Mouse (Mus musculus) CH12.LX (cell line): Measurements from ENCODE around the gene Nsd1. TPM values are rescaled to one million over a fixed set of nuclear protein-coding genes. Genes with fewer than 3 reads are reported as not detected.

Experiments
- DNase-seq: peaks from one replicate; pipeline ENCODE4 v3.0.0-alpha.2; 2013; ENCODE audit errors: extremely low read depth
- H3K27ac ChIP-seq: 2 replicates; pipeline ENCODE4 v1.5.1; 2012; ENCODE audit warnings: low read depth, mild to moderate bottlenecking, control low read depth, moderate library complexity; ENCODE audit not compliant: insufficient read depth
- H3K27me3 ChIP-seq: replicated peaks from 2 replicates; pipeline ENCODE3; 2012; ENCODE audit warnings: inconsistent platforms
- H3K36me3 ChIP-seq, 2 experiments: replicated peaks in 1 of 2; 2 replicates each; pipeline versions ENCODE3 to v1.6.1; 2012; ENCODE audit warnings: inconsistent platforms in 1 of 2, low read length in 1 of 2, mild to moderate bottlenecking in 1 of 2, mixed read lengths in 1 of 2, moderate library complexity in 1 of 2; ENCODE audit not compliant: control insufficient read depth in 1 of 2, insufficient read depth in 1 of 2
- H3K4me1 ChIP-seq, 2 experiments: 2 replicates each; pipeline ENCODE4 v1.6.1; 2012; ENCODE audit warnings: inconsistent platforms in 1 of 2, moderate library complexity in 1 of 2; ENCODE audit not compliant: insufficient read depth in 2 of 2, control insufficient read depth in 1 of 2
- H3K4me2 ChIP-seq: 2 replicates; pipeline ENCODE4 v1.6.1; 2012; ENCODE audit warnings: low read depth, mild to moderate bottlenecking, control low read depth; ENCODE audit not compliant: poor library complexity, insufficient read depth, severe bottlenecking
- H3K4me3 ChIP-seq, 3 experiments: fragments of 150-350 bp in 1 of 3; sonication (generic) in 1 of 3; replicated peaks in 1 of 3; 2 replicates each; pipeline versions ENCODE3 to v1.5.1; 2011 to 2012; ENCODE audit warnings: low read depth in 2 of 3, low read length in 2 of 3, mild to moderate bottlenecking in 2 of 3, moderate library complexity in 2 of 3, control low read depth in 1 of 3, improper control_type of control experiment in 1 of 3, inconsistent platforms in 1 of 3, mixed read lengths in 1 of 3; ENCODE audit not compliant: poor library complexity in 1 of 3
- H3K79me2 ChIP-seq: replicated peaks from 2 replicates; pipeline ENCODE4 v1.6.1; 2012; ENCODE audit warnings: mild to moderate bottlenecking, moderate library complexity; ENCODE audit not compliant: control insufficient read depth, poor library complexity, insufficient read depth, severe bottlenecking; ENCODE audit errors: extremely low read depth
- H3K9ac ChIP-seq: 2 replicates; pipeline ENCODE4 v1.6.1; 2012; ENCODE audit warnings: low read depth, mild to moderate bottlenecking, control low read depth, moderate library complexity; ENCODE audit not compliant: insufficient read depth
- H3K9me3 ChIP-seq: replicated peaks from 2 replicates; pipeline ENCODE3; 2012; ENCODE audit warnings: low read length, inconsistent platforms, mixed read lengths
- BHLHE40 ChIP-seq: IDR thresholded peaks from 2 replicates; pipeline ENCODE4 v1.6.1; 2011; ENCODE audit warnings: mild to moderate bottlenecking, low read depth, low read length, improper control_type of control experiment
- CHD1 ChIP-seq: IDR thresholded peaks from 2 replicates; pipeline ENCODE4 v1.6.1; 2012; ENCODE audit warnings: low read depth, low read length, improper control_type of control experiment, inconsistent platforms
- CHD2 ChIP-seq: IDR thresholded peaks from 2 replicates; pipeline ENCODE4 v1.6.1; 2011; ENCODE audit warnings: low read length, improper control_type of control experiment
- CTCF ChIP-seq, 2 experiments: IDR thresholded peaks in 1 of 2; conservative IDR thresholded peaks in 1 of 2; 2 replicates each; pipeline ENCODE4 v1.5.1; 2011 to 2012; ENCODE audit warnings: low read depth in 2 of 2, low read length in 2 of 2, improper control_type of control experiment in 1 of 2, inconsistent platforms in 1 of 2, mild to moderate bottlenecking in 1 of 2, moderate library complexity in 1 of 2
- E2F4 ChIP-seq: IDR thresholded peaks from 2 replicates; pipeline ENCODE4 v1.6.1; 2011; ENCODE audit warnings: low read depth, low read length, improper control_type of control experiment; ENCODE audit not compliant: insufficient replicate concordance
- ELF1 ChIP-seq: IDR thresholded peaks from 2 replicates; pipeline ENCODE4 v1.6.1; 2014; ENCODE audit warnings: low read depth, mild to moderate bottlenecking, inconsistent platforms, low read length, improper control_type of control experiment
- EP300 ChIP-seq: IDR thresholded peaks from 2 replicates; pipeline ENCODE4 v1.6.1; 2011; ENCODE audit warnings: low read length, improper control_type of control experiment
- GABPA ChIP-seq: IDR thresholded peaks from 2 replicates; pipeline ENCODE4 v1.6.1; 2012; ENCODE audit warnings: low read depth, low read length, improper control_type of control experiment, inconsistent platforms; ENCODE audit not compliant: insufficient replicate concordance
- HCFC1 ChIP-seq: IDR thresholded peaks from 2 replicates; pipeline ENCODE4 v1.6.1; 2012; ENCODE audit warnings: low read depth, mild to moderate bottlenecking, inconsistent platforms, low read length, improper control_type of control experiment
- IRF4 ChIP-seq: IDR thresholded peaks from 2 replicates; pipeline ENCODE4 v1.6.1; 2014; ENCODE audit warnings: low read depth, mild to moderate bottlenecking, inconsistent platforms, low read length, improper control_type of control experiment
- JUN ChIP-seq: IDR thresholded peaks from 2 replicates; pipeline ENCODE4 v1.6.1; 2011; ENCODE audit warnings: low read depth, mild to moderate bottlenecking, low read length, improper control_type of control experiment, moderate library complexity; ENCODE audit not compliant: insufficient read depth
- JUND ChIP-seq: conservative IDR thresholded peaks from 2 replicates; pipeline ENCODE4 v1.6.1; 2011; ENCODE audit warnings: low read depth, low read length, improper control_type of control experiment
- MAFK ChIP-seq: IDR thresholded peaks from 2 replicates; pipeline ENCODE4 v1.6.1; 2011; ENCODE audit warnings: low read length, improper control_type of control experiment; ENCODE audit not compliant: insufficient replicate concordance
- MAX ChIP-seq: IDR thresholded peaks from 2 replicates; pipeline ENCODE4 v1.6.1; 2011; ENCODE audit warnings: low read length, improper control_type of control experiment
- MAZ ChIP-seq: IDR thresholded peaks from 2 replicates; pipeline ENCODE4 v1.6.1; 2012; ENCODE audit warnings: low read depth, mild to moderate bottlenecking, inconsistent platforms, low read length, improper control_type of control experiment, moderate library complexity
- MEF2A ChIP-seq: IDR thresholded peaks from 2 replicates; pipeline ENCODE4 v1.6.1; 2014; ENCODE audit warnings: low read depth, mild to moderate bottlenecking, inconsistent platforms, low read length, improper control_type of control experiment, borderline replicate concordance
- MXI1 ChIP-seq: IDR thresholded peaks from 2 replicates; pipeline ENCODE4 v1.6.1; 2011; ENCODE audit warnings: mild to moderate bottlenecking, low read depth, low read length, improper control_type of control experiment
- MYC ChIP-seq: IDR thresholded peaks from 2 replicates; pipeline ENCODE4 v1.6.1; 2011; ENCODE audit warnings: low read depth, mild to moderate bottlenecking, improper control_type of control experiment, low read length
- NELFE ChIP-seq: IDR thresholded peaks from 2 replicates; pipeline ENCODE4 v1.6.1; 2011; ENCODE audit warnings: low read depth, low read length, improper control_type of control experiment
- PAX5 ChIP-seq: IDR thresholded peaks from 2 replicates; pipeline ENCODE4 v1.6.1; 2012; ENCODE audit warnings: low read length, inconsistent platforms, mixed read lengths
- POLR2A ChIP-seq: IDR thresholded peaks from 2 replicates; pipeline ENCODE4 v1.6.1; 2011; ENCODE audit warnings: low read depth, mild to moderate bottlenecking, improper control_type of control experiment, low read length
- POLR2AphosphoS2 ChIP-seq: IDR thresholded peaks from 2 replicates; pipeline ENCODE4 v1.6.1; 2011; ENCODE audit warnings: low read depth, low read length, improper control_type of control experiment
- RAD21 ChIP-seq: IDR thresholded peaks from 2 replicates; pipeline ENCODE4 v1.6.1; 2011; ENCODE audit warnings: low read depth, mild to moderate bottlenecking, low read length, improper control_type of control experiment, moderate library complexity
- RCOR1 ChIP-seq: conservative IDR thresholded peaks from 2 replicates; pipeline ENCODE4 v1.6.1; 2012; ENCODE audit warnings: low read depth, mild to moderate bottlenecking, inconsistent platforms, low read length, improper control_type of control experiment
- SIN3A ChIP-seq: IDR thresholded peaks from 2 replicates; pipeline ENCODE4 v1.6.1; 2012; ENCODE audit warnings: low read length, improper control_type of control experiment, inconsistent platforms
- TBP ChIP-seq: conservative IDR thresholded peaks from 2 replicates; pipeline ENCODE4 v1.6.1; 2011; ENCODE audit warnings: low read depth, low read length, improper control_type of control experiment
- TCF12 ChIP-seq: IDR thresholded peaks from 2 replicates; pipeline ENCODE4 v1.6.1; 2014; ENCODE audit warnings: low read depth, mild to moderate bottlenecking, inconsistent platforms, low read length, improper control_type of control experiment
- UBTF ChIP-seq: IDR thresholded peaks from 2 replicates; pipeline ENCODE4 v1.6.1; 2012; ENCODE audit warnings: low read depth, mild to moderate bottlenecking, inconsistent platforms, low read length, improper control_type of control experiment, moderate library complexity
- USF1 ChIP-seq: IDR thresholded peaks from 2 replicates; pipeline ENCODE4 v1.6.1; 2014; ENCODE audit warnings: low read depth, mild to moderate bottlenecking, inconsistent platforms, low read length, improper control_type of control experiment
- USF2 ChIP-seq: conservative IDR thresholded peaks from 2 replicates; pipeline ENCODE4 v1.6.1; 2011; ENCODE audit warnings: low read depth, low read length, improper control_type of control experiment
- ZC3H11A ChIP-seq: IDR thresholded peaks from 2 replicates; pipeline ENCODE4 v1.6.1; 2012; ENCODE audit warnings: low read depth, mild to moderate bottlenecking, inconsistent platforms, low read length, improper control_type of control experiment
- ZMIZ1 ChIP-seq: IDR thresholded peaks from 2 replicates; pipeline ENCODE4 v1.6.1; 2012; ENCODE audit warnings: low read depth, mild to moderate bottlenecking, inconsistent platforms, low read length, improper control_type of control experiment
- ZNF384 ChIP-seq: IDR thresholded peaks from 2 replicates; pipeline ENCODE4 v1.6.1; 2012; ENCODE audit warnings: low read depth, low read length, improper control_type of control experiment, inconsistent platforms
- dilution Hi-C: fragments of 300-500 bp; cut with MboI; formaldehyde crosslinking; loops from 2 replicates; pipeline ENCODE4 v1.14.3; 2020; ENCODE audit warnings: low sequenced_read_pairs; ENCODE audit not compliant: extremely low pct_unique_long_range_greater_than_20kb, extremely low pct_ligation_motif_present
- in situ Hi-C: fragments of 300-500 bp; cut with MboI; formaldehyde crosslinking; loops from 3 replicates; pipeline ENCODE4 v1.14.3; 2019; ENCODE audit warnings: low sequenced_read_pairs, low pct_ligation_motif_present, low pct_unique_long_range_greater_than_20kb, mixed read lengths
- polyA plus RNA-seq: library from polyadenylated mRNA; unstranded; fragments of >175 nt; gene quantifications from 2 replicates; pipeline ENCODE4 v1.2.1, GENCODE M21; 2012; ENCODE audit warnings: low read depth; ENCODE audit not compliant: insufficient read length
- total RNA-seq, 2 experiments: library from RNA; depleted of rRNA; stranded (reverse); fragments of 300-350 nt in 1 of 2; fragments of >200 nt in 1 of 2; gene quantifications; 2 replicates each; pipeline ENCODE4 v1.2.3; 2012 to 2014

The Nsd1 gene
- total and polyA plus RNA-seq, 3 experiments, result 11.8 to 13.8 (median 12.6) TPM

- TF ChIP-seq E2F4 (peak; percentile 89; the same call in 1 of the 2 replicates), ZMIZ1 (peak; percentile 64; the same call in 1 of the 2 replicates), JUN (no peak), IRF4 (peak; percentile 68), USF1 (no peak), SIN3A (peak; percentile 85), MYC (0 out of 2 replicates have a peak, but pooled peaks have one; percentile 13), CHD1 (0 out of 2 replicates have a peak, but pooled peaks have one; percentile 16), MXI1 (peak; percentile 71), EP300 (0 out of 2 replicates have a peak, but pooled peaks have one; percentile 14), CTCF (conservative IDR thresholded peaks at IDR 0.05 in 1 of 2, IDR thresholded peaks at IDR 0.05 in 1 of 2; ENCODE audit: low read depth in 2 of 2, low read length in 2 of 2) (no peak), ELF1 (peak; percentile 75), MAX (peak; percentile 82; the same call in 1 of the 2 replicates), USF2 (no peak), RAD21 (no peak), GABPA (no peak), NELFE (peak; percentile 66)
Observed at GRCm38 (mm10) chr13:55329683-55330566, 120.3 kb downstream of the Nsd1 start, which contains the start of gene Mxd3 (continued).

GRCm38 (mm10) chr13:55330567-55331400 is 121.2 kb downstream of the Nsd1 start:
- Histone ChIP-seq H3K9ac (peak overlapping the region; percentile 65), H3K27ac (peak overlapping the region; percentile 95), H3K27me3 (no peaks in the 10 kb centered on the region), H3K9me3 (no peaks in the 10 kb centered on the region), H3K79me2 (no peaks in the 10 kb centered on the region), H3K4me2 (peak overlapping the region; percentile 56), H3K36me3 (peaks cover 5 to 9% of the 10 kb centered on the region in 2 experiments), H3K4me3 (peak overlapping the region in 2 of 3 experiments; percentile 59 to 76), H3K4me1 (peaks cover 25 to 34% of the 10 kb centered on the region in 2 experiments)
- no peak for DNase-seq
- dilution Hi-C loops (no loop called here), in situ Hi-C loops (no loop called here)
- TF ChIP-seq USF2 (no peak; the same call in 1 of the 2 replicates), PAX5 (no peak), ZC3H11A (no peak), BHLHE40 (peak; percentile 94), POLR2A (no peak), ELF1 (no peak), POLR2AphosphoS2 (no peak), USF1 (peak; percentile 59), CHD2 (no peak), MYC (0 out of 2 replicates have a peak, but pooled peaks have one; percentile 4), ZNF384 (peak; percentile 81), TCF12 (no peak), UBTF (no peak), MAZ (no peak), JUND (0 out of 2 replicates have a peak, but pooled peaks have one; percentile 1), TBP (no peak), MAFK (no peak), NELFE (0 out of 2 replicates have a peak, but pooled peaks have one; percentile 4), JUN (no peak), RCOR1 (no peak), MEF2A (no peak), HCFC1 (no peak)
